Mouse (Mus musculus): ENCODE results near the gene Lpp.

The Lpp gene

GRCm38 (mm10) chr16:24881981-24882775, 488.9 kb downstream of the Lpp start:
- 93% methylated on average over 3 of the region's 3 CpGs for WGBS

- WGBS, result 63% methylated on average over 3 of the region's 3 CpGs
Observed at GRCm38 (mm10) chr16:24886346-24886745, 493.0 kb downstream of the Lpp start.

GRCm38 (mm10) chr16:24886943-24887342, 493.6 kb downstream of the Lpp start:
- 72% methylated on average over 7 of the region's 7 CpGs for WGBS

- 59% methylated on average over 6 of the region's 6 CpGs for WGBS
Observed at GRCm38 (mm10) chr16:24891453-24891852, 498.1 kb downstream of the Lpp start.

GRCm38 (mm10) chr16:24895160-24895559, 501.9 kb downstream of the Lpp start:
- WGBS, result 53% methylated on average over 5 of the region's 5 CpGs

- 70% methylated on average over 3 of the region's 3 CpGs for WGBS
Observed at GRCm38 (mm10) chr16:24897641-24898040, 504.3 kb downstream of the Lpp start.

GRCm38 (mm10) chr16:24900241-24900796, 507.0 kb downstream of the Lpp start:
- WGBS, result 74% methylated on average over 2 of the region's 2 CpGs

- 93% methylated on average over 6 of the region's 6 CpGs for WGBS
Observed at GRCm38 (mm10) chr16:24901139-24901859, 508.0 kb downstream of the Lpp start.

- 90% methylated on average over 1 of the region's 1 CpGs for WGBS
Observed at GRCm38 (mm10) chr16:24902111-24902510, 508.8 kb downstream of the Lpp start.

- 64% methylated on average over 1 of the region's 1 CpGs for WGBS
Observed at GRCm38 (mm10) chr16:24908926-24909325, 515.6 kb downstream of the Lpp start.

GRCm38 (mm10) chr16:24910321-24910720, 517.0 kb downstream of the Lpp start:
- WGBS, result 69% methylated on average over 6 of the region's 6 CpGs

GRCm38 (mm10) chr16:24910834-24911233, 517.5 kb downstream of the Lpp start:
- 68% methylated on average over 3 of the region's 3 CpGs for WGBS

- WGBS, result 95% methylated on average over 1 of the region's 1 CpGs
Observed at GRCm38 (mm10) chr16:24912381-24912780, 519.1 kb downstream of the Lpp start.

- 86% methylated on average over 3 of the region's 3 CpGs for WGBS
Observed at GRCm38 (mm10) chr16:24913021-24913420, 519.7 kb downstream of the Lpp start.

GRCm38 (mm10) chr16:24913641-24914392, 520.5 kb downstream of the Lpp start:
- 60% methylated on average over 7 of the region's 7 CpGs for WGBS

- WGBS, result 54% methylated on average over 3 of the region's 3 CpGs
Observed at GRCm38 (mm10) chr16:24914393-24914751, 521.1 kb downstream of the Lpp start.

- WGBS, result 98% methylated on average over 4 of the region's 4 CpGs
Observed at GRCm38 (mm10) chr16:24915470-24915869, 522.2 kb downstream of the Lpp start.

GRCm38 (mm10) chr16:24919349-24920012, 526.2 kb downstream of the Lpp start:
- 56% methylated on average over 11 of the region's 11 CpGs for WGBS

GRCm38 (mm10) chr16:24930621-24931020, 537.3 kb downstream of the Lpp start:
- 74% methylated on average over 5 of the region's 5 CpGs for WGBS

- WGBS, result 85% methylated on average over 3 of the region's 3 CpGs
Observed at GRCm38 (mm10) chr16:24932816-24933215, 539.5 kb downstream of the Lpp start.

- 88% methylated on average over 4 of the region's 4 CpGs for WGBS
Observed at GRCm38 (mm10) chr16:24933691-24934090, 540.4 kb downstream of the Lpp start.
